Mouse (Mus musculus) brain, embryonic 14.5 days (tissue): ENCODE data around the gene Apol11b.
"Not testable (repeated sequence)": the region's sequence is repeated elsewhere in the genome, so short reads cannot be mapped to it uniquely, and the experiment has no call there.

ENCODE experiments used
- CTCF ChIP-seq: fragments of 200-500 bp; IDR thresholded peaks from 2 replicates; pipeline ENCODE4 v1.5.1; 2012; ENCODE audit warnings: inconsistent platforms, mild to moderate bottlenecking, moderate library complexity, borderline replicate concordance; ENCODE audit not compliant: insufficient read depth, insufficient read length; ENCODE audit errors: extremely low read depth
- POLR2A ChIP-seq: fragments of 200-500 bp; IDR thresholded peaks from 2 replicates; pipeline ENCODE4 v1.6.1; 2012; ENCODE audit warnings: mild to moderate bottlenecking, inconsistent platforms, borderline replicate concordance; ENCODE audit not compliant: poor library complexity, insufficient read depth, insufficient read length, severe bottlenecking; ENCODE audit errors: extremely low read depth

DNA sequence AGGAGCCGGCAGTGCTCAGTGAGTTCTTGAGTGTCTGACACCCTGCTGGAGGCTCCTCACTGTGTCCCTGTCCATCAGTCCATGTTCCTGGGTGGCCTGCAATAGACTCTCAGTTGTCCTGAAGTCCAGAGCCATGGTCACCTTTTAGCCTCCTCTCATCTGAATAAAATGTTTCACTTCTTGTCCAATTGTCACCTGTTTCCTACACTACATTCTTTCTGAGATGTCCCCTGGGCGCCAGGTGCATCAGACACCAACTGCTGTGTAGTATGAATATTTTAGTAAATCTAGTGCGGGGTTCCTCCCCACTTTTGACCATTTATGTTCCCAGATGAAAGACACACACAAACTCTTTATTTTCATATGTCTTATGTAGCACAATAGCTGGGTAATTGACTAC, 13.3 kb downstream of the Apol11b start:
- not testable (repeated sequence) for TF ChIP-seq POLR2A, CTCF
